Mouse (Mus musculus) left cerebral cortex, adult 2 months (tissue): ENCODE data around the gene Fndc11. TPM values are rescaled to one million over a fixed set of nuclear protein-coding genes. Genes with fewer than 3 reads are reported as not detected.
A peak's percentile ranks its signal among the peaks of the same experiment; 100 is the strongest.

ENCODE experiments used
- DNase-seq, 2 experiments: peaks; one replicate each; pipeline ENCODE4 v3.0.0; 2021 to 2022; ENCODE audit warnings: low spot score in 2 of 2, mixed read lengths in 1 of 2; ENCODE audit errors: extremely low spot score in 1 of 2
- H3K27ac ChIP-seq: fragments of 200-600 bp; 2 replicates; pipeline ENCODE4 v1.8.1; 2022
- H3K4me3 ChIP-seq: fragments of 200-600 bp; 2 replicates; pipeline ENCODE4 v1.8.1; 2022
- CTCF ChIP-seq: fragments of 200-600 bp; IDR thresholded peaks from 2 replicates; pipeline ENCODE4 v1.8.1; 2022; ENCODE audit warnings: antibody characterized with exemption, mild to moderate bottlenecking, moderate library complexity
- intact Hi-C: fragments of 180-260 bp; cut with DNase I; formaldehyde crosslinking; loops from one replicate; pipeline ENCODE4 v1.15.1; 2025
- total RNA-seq, 2 experiments: library from RNA; stranded (reverse); gene quantifications; 2 replicates each; pipeline ENCODE4 v1.2.3; 2021

Fndc11 gene
- total RNA-seq, 2 experiments from 2014 or later = not detected

DNA sequence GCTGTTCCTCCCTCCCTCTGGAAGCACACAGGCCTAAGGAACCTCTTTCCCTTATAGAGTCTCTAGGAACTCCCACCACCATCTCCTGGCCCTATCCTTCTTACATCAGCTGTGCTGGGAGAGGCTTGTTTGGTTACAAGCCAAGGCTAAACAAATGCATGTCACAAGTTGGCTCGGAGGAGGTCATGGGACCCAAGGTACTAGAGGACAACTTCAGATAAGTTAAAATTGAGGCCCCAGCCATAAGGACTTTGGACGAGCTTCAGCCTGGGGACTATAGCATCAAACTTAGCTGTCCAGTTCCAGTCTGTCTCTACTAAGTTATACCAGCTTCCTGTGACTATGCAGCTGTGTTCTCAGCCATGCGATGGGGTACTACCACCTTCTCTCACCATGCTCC is 7.3 kb downstream of the Fndc11 start:
- H3K4me3 ChIP-seq = no peak overlapping the region
- H3K27ac ChIP-seq = no peak overlapping the region
- DNase-seq = no peak
- intact Hi-C loops = no loop called here
- TF ChIP-seq CTCF = no peak

DNA sequence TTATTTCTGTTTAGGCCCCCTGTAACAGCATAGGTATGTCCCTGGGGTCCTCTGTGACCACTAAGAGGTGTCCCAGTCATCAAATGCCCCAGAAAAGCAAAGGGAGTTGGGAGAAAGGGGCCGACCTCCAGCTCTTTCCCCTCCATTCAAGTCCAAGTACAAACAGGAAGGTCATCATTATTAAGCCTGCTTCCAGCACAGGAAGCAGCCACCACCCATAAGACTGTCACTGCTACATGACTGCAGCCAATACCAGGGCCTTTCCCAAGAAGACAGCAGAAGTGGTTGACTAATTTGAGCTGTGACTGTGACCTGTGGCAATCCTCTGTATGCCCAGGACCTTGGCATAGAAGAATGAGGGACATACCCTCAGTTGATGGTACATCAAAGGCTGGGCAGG is 8.5 kb downstream of the Fndc11 start:
- no peak for TF ChIP-seq CTCF
- intact Hi-C loops = no loop called here
- H3K27ac ChIP-seq = no peak overlapping the region
- no peak overlapping the region for H3K4me3 ChIP-seq
- no peak for DNase-seq

DNA sequence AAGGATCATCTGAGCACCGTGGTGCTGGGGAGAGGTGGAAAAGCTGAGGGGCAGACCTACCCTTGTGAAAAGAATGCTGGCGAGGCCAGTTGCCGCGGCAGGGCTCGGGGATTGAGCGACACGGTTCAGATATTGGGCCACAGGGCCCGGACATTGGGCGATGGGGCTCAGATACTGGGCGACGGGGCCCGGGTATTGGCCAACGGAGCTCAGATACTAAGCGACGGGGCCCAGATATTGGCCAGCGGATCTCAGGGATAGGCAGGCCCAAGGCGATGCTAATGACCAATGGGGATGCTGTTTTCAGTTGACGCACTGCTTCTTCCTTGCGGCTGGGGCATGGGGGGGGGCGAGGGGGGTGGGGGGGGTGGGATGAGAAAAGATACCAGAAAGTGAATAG is 11.4 kb downstream of the Fndc11 start:
- intact Hi-C loops = no loop called here
- Histone ChIP-seq H3K27ac (no peak overlapping the region), H3K4me3 (no peak overlapping the region)
- no peak for TF ChIP-seq CTCF
- DNase-seq = no peak

DNA sequence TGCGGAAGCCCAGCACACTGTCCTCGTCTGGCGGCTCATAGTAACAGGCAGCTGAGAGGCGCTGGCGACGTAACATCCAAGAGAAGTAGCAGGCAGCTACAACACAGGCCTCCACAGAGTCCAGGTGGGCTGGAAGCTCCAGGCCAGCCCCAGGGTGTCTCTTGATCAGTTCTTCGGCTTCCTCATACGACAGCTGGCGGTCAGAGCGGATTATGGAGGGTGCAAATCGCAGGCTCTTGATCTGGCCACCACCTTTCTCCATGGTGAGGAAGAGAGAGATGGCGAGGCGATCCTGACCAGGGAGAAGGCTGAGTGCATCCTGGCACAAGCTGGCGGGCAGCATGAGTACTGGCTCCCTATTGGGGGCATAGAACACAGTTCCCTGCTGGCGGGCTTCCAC is 13.6 kb downstream of the Fndc11 start:
- DNase-seq = no peak
- TF ChIP-seq CTCF = no peak
- no peak overlapping the region for H3K27ac ChIP-seq
- intact Hi-C loops = no loop called here
- no peak overlapping the region for H3K4me3 ChIP-seq

DNA sequence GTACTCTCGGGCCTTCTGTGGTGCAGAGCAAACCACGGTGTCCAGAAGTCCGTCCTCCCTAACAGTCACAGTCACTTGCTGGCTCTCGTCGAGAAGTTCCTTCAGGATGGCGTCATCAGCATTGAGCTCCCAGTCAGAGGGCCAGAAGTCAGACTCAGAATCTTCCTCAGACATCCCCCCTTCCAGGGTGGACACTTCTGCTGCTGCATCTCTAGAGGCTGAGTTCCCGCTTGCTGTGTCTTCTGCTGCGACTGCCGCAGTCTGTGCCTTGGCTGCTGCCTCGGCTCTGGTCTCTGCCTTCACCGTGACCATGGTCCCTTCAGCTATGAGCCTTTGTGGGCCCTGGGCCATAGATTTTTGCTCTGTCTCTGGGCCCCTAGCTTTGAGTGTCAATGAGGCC is 14.9 kb downstream of the Fndc11 start:
- no peak for DNase-seq
- intact Hi-C loops = no loop called here
- no peak for TF ChIP-seq CTCF
- Histone ChIP-seq H3K27ac (no peak overlapping the region), H3K4me3 (no peak overlapping the region)

DNA sequence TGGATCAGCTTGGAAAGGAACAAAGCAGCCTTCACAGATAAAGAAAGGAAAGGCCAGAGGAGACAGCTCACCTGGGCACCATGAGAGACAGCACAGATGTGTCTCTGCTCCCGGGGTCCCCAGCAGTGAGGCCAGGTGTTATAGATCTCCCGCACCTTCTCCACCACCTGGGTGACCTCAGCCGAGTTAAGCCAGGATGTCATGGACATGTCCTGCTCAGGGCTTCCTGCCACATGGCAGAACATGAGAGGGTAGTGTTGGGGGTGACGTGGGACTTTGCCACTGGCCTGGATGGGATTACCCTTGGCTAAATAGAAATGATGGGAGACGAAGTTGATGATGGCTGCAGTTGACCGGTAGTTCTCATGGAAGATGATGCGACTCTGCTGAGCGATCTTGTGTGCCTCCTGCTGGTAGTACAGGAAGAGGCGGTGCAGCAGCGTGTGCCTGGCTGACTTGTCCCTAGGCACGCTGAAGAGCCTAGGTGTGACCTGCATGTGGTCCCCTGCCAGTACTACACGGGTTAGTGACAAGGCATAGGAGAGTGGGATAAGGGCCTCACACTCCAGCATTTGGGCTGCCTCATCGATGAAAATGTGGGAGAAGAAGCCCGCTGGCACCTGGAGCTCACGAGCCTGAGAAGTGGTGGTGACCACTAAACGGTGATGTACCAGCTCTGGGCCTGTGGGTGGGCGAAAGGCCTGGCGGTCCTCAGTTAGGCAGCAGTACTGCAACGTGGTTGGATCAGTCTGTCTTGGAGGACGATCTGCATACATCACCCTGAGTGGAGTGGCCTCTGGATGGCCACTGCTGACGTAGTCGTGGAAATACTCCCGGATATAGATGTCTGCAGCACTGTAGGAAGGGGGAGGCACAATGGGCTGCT is 16.1 kb downstream of the Fndc11 start:
- H3K4me3 ChIP-seq = no peak overlapping the region
- TF ChIP-seq CTCF = peak; percentile 10
- DNase-seq = no peak
- intact Hi-C loops = no loop called here
- no peak overlapping the region for H3K27ac ChIP-seq

DNA sequence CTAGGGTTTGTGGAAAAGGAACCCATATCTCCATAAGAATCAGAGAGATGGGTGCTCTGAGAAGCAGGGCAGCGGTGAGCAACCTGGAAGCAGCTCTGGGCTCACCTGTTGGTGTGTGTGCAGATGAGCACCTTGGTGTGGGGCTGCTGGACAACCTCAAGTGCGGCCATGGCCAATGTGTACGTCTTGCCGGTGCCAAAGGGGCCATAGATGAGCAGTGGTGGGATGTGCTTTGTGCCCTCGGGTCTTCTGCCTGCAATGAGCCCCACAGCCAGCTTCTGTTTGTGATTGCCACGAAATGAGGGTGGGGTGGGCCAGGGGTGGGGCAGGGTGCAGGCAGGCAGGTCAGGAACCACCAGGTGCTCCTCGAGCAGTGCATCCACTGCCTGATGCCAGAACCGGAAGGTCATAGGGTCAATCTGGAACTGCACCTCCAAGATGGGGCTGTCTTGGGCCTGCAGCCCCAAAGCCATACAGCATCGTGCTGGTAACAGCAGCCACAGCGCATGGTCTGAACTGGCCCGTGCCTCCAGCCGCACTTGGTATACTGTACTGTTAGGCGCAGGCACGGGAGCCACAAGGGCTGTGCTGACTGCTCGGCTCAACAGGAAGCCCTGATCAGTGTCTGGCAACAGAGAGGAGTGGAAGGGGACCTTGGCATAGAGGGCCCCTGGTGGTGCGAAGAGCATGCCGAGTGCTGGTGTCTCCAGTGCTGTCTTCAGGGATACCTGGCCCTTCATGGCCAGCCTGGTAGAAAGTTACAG is 17.6 kb downstream of the Fndc11 start:
- DNase-seq = no peak
- intact Hi-C loops = no loop called here
- Histone ChIP-seq H3K4me3 (no peak overlapping the region), H3K27ac (no peak overlapping the region)
- TF ChIP-seq CTCF = no peak

DNA sequence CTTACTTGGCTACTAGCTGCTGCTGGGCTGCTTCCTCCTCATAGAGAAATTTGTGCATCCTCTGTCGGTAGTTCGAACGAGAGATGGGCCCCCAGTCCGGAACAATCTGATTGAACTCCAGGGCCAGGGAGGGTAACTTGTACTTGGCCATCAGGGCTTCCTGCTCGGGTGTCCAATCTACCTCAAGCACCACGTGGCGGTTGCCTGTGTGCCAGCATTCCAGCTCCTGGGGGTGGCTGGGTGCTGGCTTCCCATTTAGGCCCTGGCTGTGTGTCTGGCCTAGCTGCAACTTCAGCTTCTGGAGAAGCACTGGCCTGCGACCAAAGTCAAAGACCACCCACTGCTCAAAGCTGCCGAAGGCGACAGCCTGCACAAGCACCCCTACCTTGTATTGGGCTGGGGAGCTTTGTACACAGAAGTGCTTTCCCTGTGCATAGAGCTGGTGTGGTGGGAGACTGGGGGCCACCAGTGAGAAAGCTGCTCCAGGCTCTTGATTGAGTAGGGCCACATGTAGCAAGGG is 18.3 kb downstream of the Fndc11 start:
- no peak overlapping the region for H3K27ac ChIP-seq
- DNase-seq = no peak
- no peak for TF ChIP-seq CTCF
- no peak overlapping the region for H3K4me3 ChIP-seq
- intact Hi-C loops = no loop called here

DNA sequence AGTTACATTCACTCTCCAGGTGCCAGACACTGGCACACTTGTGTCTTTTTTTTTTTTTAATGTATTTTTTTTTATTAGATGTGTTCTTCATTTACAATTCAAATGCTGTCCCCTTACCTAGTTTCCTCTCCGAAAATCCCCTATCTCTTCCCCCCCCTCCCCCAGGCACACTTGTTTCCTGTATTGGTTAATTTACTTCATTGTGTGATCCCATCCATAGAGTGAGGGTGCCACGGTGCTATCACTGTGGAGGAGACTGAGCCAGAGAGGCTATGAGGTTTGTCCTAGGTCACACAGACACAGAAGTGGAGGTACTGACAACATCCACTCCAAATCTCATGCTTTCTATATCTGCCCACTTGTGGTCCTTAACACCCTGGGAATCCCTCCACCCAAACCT is 19.0 kb downstream of the Fndc11 start:
- intact Hi-C loops = no loop called here
- no peak for DNase-seq
- no peak for TF ChIP-seq CTCF
- Histone ChIP-seq H3K4me3 (no peak overlapping the region), H3K27ac (no peak overlapping the region)

DNA sequence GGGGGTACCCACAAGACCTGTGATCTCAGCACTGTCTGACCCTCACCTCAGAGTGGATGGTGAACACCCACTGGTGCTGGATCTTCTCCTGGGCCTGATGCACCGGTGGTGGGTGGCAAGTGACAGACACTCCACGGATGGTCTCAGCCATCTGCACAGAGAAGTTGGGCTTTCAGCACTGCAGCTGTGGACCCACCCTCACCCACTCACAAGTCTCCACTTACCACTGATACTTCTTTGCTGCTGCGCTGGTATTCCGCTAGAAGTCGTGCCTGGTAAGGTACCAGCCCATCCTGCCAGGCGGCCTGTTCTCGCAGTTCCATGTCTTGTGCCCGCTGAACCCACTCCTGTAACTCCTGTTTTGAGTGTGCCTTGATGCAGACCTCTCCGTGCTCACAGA is 19.4 kb downstream of the Fndc11 start:
- no peak overlapping the region for H3K4me3 ChIP-seq
- no peak for TF ChIP-seq CTCF
- intact Hi-C loops = no loop called here
- no peak for DNase-seq
- H3K27ac ChIP-seq = no peak overlapping the region

DNA sequence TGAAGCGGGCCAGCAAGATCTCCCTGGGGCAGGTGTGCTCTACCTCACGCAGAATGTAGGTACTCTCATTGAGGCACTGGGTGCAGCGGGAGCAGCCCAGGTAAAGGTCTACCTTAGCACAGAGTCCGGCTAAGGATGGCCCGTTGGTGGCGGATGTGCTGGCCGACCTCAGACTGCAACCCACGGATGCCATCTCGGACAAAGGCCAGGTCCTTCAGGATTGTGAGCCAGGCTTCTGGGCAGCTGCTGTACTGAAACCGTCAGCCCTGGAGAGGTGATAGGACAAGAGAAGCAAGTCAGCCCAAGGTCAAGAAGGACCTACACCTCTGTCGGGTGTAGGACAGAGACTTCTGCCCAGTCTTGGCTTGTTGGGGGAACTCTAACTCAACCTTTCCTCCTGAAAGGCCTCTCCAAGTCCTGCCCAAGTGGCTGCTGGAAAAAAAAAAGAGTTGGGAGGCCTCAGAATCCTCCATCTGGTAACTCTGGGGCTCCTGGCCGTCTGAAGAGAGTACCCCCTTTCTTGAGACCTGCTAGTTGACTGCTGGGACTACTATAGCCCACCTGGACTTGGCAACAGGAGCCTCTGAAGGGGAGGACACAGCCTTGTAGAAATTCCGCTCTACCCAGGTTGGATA is 21.1 kb downstream of the Fndc11 start:
- no peak overlapping the region for H3K27ac ChIP-seq
- H3K4me3 ChIP-seq = no peak overlapping the region
- intact Hi-C loops = no loop called here
- no peak for DNase-seq
- TF ChIP-seq CTCF = no peak
